Mouse (Mus musculus) intestine, embryonic 16.5 days (tissue): ENCODE results near the gene Ctsw. TPM values are rescaled to one million over a fixed set of nuclear protein-coding genes. Genes with fewer than 3 reads are reported as not detected.

ENCODE experiments used
- ATAC-seq: fragments of 200-750 bp; cut with Nextera tagmentation; 2 replicates; pipeline ENCODE4 v1.8.0; 2017; ENCODE audit warnings: moderate TSS enrichment, moderate library complexity
- H3K27ac ChIP-seq: fragments of 300-500 bp; sonication (generic); 2 replicates; pipeline ENCODE4 v1.5.1; 2014; ENCODE audit warnings: mild to moderate bottlenecking, low read length
- H3K27me3 ChIP-seq: fragments of 300-500 bp; sonication (generic); replicated peaks from 2 replicates; pipeline ENCODE4 v1.6.1; 2014; ENCODE audit warnings: low read length, control low read depth, mixed read lengths; ENCODE audit not compliant: control insufficient read depth, insufficient read depth
- H3K36me3 ChIP-seq: fragments of 300-500 bp; sonication (generic); 2 replicates; pipeline ENCODE4 v1.6.1; 2014; ENCODE audit warnings: low read length, control low read depth; ENCODE audit not compliant: control insufficient read depth, insufficient read depth
- H3K4me1 ChIP-seq: fragments of 300-500 bp; sonication (generic); 2 replicates; pipeline ENCODE4 v1.6.1; 2014; ENCODE audit warnings: low read length, control low read depth, mixed read lengths; ENCODE audit not compliant: control insufficient read depth, insufficient read depth
- H3K4me2 ChIP-seq: fragments of 300-500 bp; sonication (generic); 2 replicates; pipeline ENCODE4 v1.6.1; 2014; ENCODE audit warnings: low read depth, low read length, control low read depth
- H3K4me3 ChIP-seq: fragments of 300-500 bp; sonication (generic); 2 replicates; pipeline ENCODE4 v1.5.1; 2014; ENCODE audit warnings: mild to moderate bottlenecking, low read length
- H3K9ac ChIP-seq: fragments of 300-500 bp; sonication (generic); 2 replicates; pipeline ENCODE4 v1.6.1; 2014; ENCODE audit warnings: low read depth, low read length
- H3K9me3 ChIP-seq: fragments of 300-500 bp; sonication (generic); 2 replicates; pipeline ENCODE4 v1.6.1; 2016; ENCODE audit warnings: low read length, control low read depth; ENCODE audit not compliant: control insufficient read depth
- WGBS: fragments of 180-500 bp; shearing (Covaris S2); extraction: QIAGEN DNeasy Blood & Tissue Kit; methylation state at CpG from one replicate; pipeline ENCODE4 v1.1.7; 2014; 5-methylcytosine and 5-hydroxymethylcytosine counted together
- polyA plus RNA-seq: library from polyadenylated mRNA; unstranded; fragments of >200 nt; fragmentation: Nextera tagmentation; extraction: Ambion mirVana; gene quantifications from 2 replicates; pipeline ENCODE4 v1.2.1, GENCODE M21; 2015

Gene Ctsw
- polyA plus RNA-seq, 1 experiment from 2014 or later = 1.7 TPM

DNA sequence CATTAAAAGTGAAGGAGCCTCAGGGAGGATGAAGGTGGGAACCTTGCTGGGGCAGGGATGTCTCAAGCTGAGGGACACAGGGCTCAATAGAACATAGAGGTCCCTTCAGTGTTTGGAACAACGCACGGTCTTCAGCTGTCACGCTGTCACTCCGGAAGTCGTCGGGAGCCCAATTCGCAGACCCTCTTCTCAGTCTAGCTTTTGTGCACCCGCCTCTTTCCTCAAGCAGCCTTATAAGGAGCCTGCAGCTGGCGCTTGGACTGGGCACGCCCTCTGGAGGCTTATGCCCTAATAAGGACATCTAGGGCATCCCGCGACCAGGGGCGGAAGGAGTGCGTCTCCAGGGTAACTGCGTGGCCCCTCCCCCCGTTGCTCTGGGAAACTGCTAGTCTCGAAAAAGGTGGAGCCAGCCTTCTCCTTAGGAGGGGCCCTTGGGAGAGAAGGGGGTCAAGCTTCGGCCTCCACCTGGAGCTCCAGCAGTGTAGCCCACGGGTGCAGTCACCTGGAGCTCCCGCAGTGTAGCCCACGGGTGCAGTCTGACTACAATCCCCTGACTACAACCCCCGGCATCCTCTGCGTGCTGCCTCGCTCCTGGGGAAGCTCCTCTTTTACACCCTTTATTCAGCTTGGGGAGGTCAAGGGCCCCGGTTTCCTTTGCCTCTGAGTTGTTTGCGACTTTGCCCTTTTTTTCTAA, 20.7 kb upstream of the Ctsw start:
- peak overlapping the region; percentile 71 for H3K9ac ChIP-seq
- peaks cover 29% of the 10 kb centered on the region for H3K4me1 ChIP-seq
- H3K4me2 ChIP-seq = peak overlapping the region; percentile 93
- H3K36me3 ChIP-seq = peaks cover 12% of the 10 kb centered on the region; the same call in 1 of the 2 replicates
- H3K9me3 ChIP-seq = no peaks in the 10 kb centered on the region
- peak; percentile 85 for ATAC-seq
- no peaks in the 10 kb centered on the region for H3K27me3 ChIP-seq
- peak overlapping the region; percentile 99 for H3K27ac ChIP-seq
- H3K4me3 ChIP-seq = peak overlapping the region; percentile 65
- WGBS = under 1% methylated on average over 26 of the region's 26 CpGs

GRCm38 (mm10) chr19:5487768-5488550, 19.7 kb upstream of the Ctsw start, which contains the start of gene Mus81:
Gene Mus81, minus strand, starts transcription at chr19:5488402.
- Histone ChIP-seq H3K4me2 (peak within 1 kb of the TSS; percentile 93), H3K4me1 (peaks cover 27% of the 10 kb centered on the region), H3K36me3 (peaks cover 8% of the 10 kb centered on the region), H3K27ac (peak within 1 kb of the TSS; percentile 99), H3K9me3 (no peaks in the 10 kb centered on the region), H3K9ac (peak within 1 kb of the TSS; percentile 71), H3K4me3 (peak within 1 kb of the TSS; percentile 65), H3K27me3 (no peaks in the 10 kb centered on the region)
- ATAC-seq = peak; percentile 73
- WGBS = under 1% methylated on average over 39 of the region's 39 CpGs

DNA sequence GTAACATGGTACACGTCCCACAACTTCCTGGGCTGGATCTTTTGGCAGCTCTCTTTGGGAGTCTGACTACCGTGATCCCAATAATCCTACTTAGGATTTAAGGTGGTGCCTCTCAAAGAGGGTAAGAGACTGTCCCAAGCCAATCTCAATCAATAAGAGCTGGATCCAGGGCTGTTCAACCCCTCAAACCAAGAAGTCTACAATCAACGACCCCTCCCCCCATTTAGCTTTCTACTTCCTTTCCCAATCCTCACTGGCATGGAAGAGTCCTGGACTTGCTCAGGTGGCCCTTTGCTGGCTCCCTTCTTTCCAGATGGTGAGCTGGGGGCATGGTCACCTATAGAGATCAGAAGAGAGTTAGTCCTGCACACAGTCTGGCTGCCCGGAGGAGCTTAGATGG, 18.5 kb upstream of the Ctsw start:
- Histone ChIP-seq H3K36me3 (peaks cover 7% of the 10 kb centered on the region), H3K4me2 (0 out of 2 replicates have a peak overlapping the region, but pooled peaks have one; percentile 93), H3K4me3 (peak overlapping the region; percentile 65; the same call in 1 of the 2 replicates), H3K27me3 (no peaks in the 10 kb centered on the region), H3K4me1 (peaks cover 19% of the 10 kb centered on the region), H3K9ac (no peak overlapping the region), H3K27ac (peak overlapping the region; percentile 99; the same call in 1 of the 2 replicates), H3K9me3 (no peaks in the 10 kb centered on the region)
- ATAC-seq = no peak
- 84% methylated on average over 4 of the region's 4 CpGs for WGBS

DNA sequence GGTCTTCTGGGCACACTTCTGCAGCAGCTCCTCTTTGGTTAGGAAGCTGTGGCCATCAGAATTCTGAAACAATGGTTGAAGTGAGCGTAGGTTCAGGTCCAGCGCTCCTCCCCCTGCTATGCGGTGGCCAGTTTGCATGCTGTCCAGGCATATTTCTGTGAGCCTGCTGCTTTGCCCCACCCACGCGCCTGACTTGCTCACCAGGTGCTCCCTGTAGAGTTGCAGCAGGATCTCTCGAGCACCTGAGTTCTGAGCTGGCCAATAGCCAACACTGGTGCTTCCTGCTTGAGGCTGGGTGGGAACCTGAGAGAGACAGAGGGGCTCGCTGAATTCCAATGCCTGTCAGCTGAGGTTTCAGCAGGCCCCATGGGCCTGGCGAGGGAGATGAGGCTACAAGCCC, 18.0 kb upstream of the Ctsw start:
- Histone ChIP-seq H3K4me3 (no peak overlapping the region), H3K4me2 (no peak overlapping the region), H3K4me1 (peaks cover 18% of the 10 kb centered on the region), H3K27ac (no peak overlapping the region), H3K9ac (no peak overlapping the region), H3K9me3 (no peaks in the 10 kb centered on the region), H3K27me3 (no peaks in the 10 kb centered on the region), H3K36me3 (peaks cover 7% of the 10 kb centered on the region)
- 83% methylated on average over 8 of the region's 8 CpGs for WGBS
- ATAC-seq = no peak

GRCm38 (mm10) chr19:5485821-5486220, 17.5 kb upstream of the Ctsw start:
- no peaks in the 10 kb centered on the region for H3K27me3 ChIP-seq
- no peak for ATAC-seq

DNA sequence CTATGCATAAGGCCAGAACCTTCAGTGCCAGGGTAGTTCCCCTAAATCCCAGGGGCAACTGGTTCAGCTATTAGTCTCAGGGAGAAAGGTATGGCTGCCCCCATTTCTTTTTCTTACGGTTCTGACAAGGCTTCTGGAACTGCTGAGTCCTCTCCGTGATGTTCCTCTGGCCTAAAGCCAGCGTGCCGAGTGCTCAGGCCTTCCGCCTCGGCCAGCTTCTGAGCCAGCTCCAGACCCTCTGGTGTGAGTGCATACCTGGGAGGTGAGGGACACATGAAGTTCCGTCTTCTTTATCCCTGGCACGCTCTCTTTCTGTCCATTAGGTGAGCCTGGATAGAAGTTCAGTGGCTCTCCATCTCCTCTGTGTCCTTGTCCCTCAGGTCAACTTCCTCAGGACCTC, 17.1 kb upstream of the Ctsw start:
- WGBS = 87% methylated on average over 8 of the region's 8 CpGs
- peaks cover 18% of the 10 kb centered on the region for H3K4me1 ChIP-seq
- no peak for ATAC-seq
- H3K4me2 ChIP-seq = no peak overlapping the region
- H3K9me3 ChIP-seq = no peaks in the 10 kb centered on the region
- H3K9ac ChIP-seq = no peak overlapping the region
- H3K4me3 ChIP-seq = no peak overlapping the region
- no peak overlapping the region for H3K27ac ChIP-seq
- peaks cover 7% of the 10 kb centered on the region for H3K36me3 ChIP-seq
- no peaks in the 10 kb centered on the region for H3K27me3 ChIP-seq

More at GRCm38 (mm10) chr19:5485821-5486220, 17.5 kb upstream of the Ctsw start:
- Histone ChIP-seq H3K4me1 (peaks cover 18% of the 10 kb centered on the region), H3K27ac (no peak overlapping the region), H3K9ac (no peak overlapping the region), H3K4me3 (no peak overlapping the region), H3K36me3 (peaks cover 7% of the 10 kb centered on the region), H3K9me3 (no peaks in the 10 kb centered on the region), H3K4me2 (no peak overlapping the region)
- WGBS = 90% methylated on average over 7 of the region's 7 CpGs

DNA sequence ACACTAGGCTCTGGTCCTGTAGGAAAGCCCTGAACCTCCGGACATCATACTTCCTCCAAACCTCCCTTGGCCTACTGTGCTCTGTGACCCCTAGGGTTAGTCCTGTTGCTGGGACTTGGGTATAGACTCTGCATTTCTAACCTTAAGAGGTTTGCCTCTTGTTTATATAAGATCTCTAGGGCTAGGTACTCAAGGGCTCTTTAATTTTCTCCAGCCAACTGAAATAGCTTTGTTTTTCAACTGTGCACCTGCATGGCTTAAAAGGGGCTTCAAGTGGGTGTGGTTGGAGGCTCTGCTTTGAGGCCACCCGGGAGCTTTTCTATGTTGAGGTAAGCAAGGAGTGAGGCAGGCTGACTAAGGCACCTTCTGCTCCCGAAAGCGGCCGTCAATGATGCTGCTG, 16.2 kb upstream of the Ctsw start:
- Histone ChIP-seq H3K27ac (no peak overlapping the region), H3K4me1 (peaks cover 14% of the 10 kb centered on the region; the same call in 1 of the 2 replicates), H3K4me2 (no peak overlapping the region), H3K27me3 (no peaks in the 10 kb centered on the region), H3K4me3 (no peak overlapping the region), H3K9me3 (no peaks in the 10 kb centered on the region), H3K36me3 (peaks cover 7% of the 10 kb centered on the region), H3K9ac (no peak overlapping the region)
- ATAC-seq = no peak
- WGBS = 94% methylated on average over 5 of the region's 5 CpGs

DNA sequence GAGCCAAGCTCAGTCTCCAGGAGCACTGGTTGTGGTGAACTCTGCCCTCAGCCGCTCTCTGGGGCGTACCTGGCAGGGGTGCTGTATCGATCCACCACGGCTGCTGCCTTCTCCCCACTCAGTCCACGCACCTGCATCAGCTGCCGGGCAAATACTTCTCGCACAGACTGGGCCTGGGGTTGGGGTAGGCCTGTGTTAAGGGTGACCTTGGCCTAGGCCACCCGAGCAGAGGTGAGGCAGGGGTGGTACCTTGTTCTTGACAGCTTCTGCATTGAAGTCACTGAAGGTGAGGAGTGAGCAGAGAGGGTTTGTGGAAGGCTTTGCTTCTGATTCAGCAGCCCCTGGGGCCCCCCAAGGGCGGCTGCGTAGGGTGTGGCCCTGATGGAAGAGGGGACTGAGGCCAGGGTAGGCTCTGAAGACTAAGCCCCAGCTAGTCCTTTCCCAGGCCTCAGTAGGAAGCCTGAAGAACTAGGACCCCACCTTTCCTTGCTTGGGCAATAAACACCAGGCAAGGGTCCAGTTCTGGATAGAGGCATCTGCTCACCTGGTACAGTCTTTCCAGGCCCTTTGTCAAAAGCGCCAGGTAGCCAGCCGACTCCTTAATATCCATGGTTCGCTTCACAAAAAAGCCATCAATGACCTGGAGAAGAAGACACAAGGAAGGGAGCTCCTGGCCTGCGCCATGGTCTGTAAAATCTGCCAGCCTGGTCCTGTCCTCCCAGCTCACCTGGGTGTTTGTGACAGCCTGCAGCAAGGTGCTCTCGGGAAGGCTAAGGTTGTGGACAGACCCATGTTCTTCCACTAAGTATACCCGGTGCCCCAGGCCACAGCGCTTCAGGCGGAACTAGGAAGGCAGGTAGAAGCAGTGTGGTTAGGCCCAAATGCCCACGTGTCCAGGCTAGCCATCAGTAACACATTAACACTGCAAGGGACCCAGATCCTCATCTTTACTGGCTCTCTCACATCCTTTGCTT, 15.4 kb upstream of the Ctsw start:
- Histone ChIP-seq H3K9ac (no peak overlapping the region), H3K27me3 (no peaks in the 10 kb centered on the region), H3K9me3 (no peaks in the 10 kb centered on the region), H3K4me2 (no peak overlapping the region), H3K4me3 (no peak overlapping the region), H3K27ac (no peak overlapping the region), H3K4me1 (peaks cover 14% of the 10 kb centered on the region; the same call in 1 of the 2 replicates), H3K36me3 (peaks cover 7% of the 10 kb centered on the region)
- ATAC-seq = no peak
- whole genome bisulfite sequencing = 90% methylated on average over 19 of the region's 19 CpGs
